Mouse (Mus musculus) adrenal gland, postnatal 10 days (tissue): Measurements from ENCODE around the gene Carnmt1. TPM values are rescaled to one million over a fixed set of nuclear protein-coding genes. Genes with fewer than 3 reads are reported as not detected.

Source experiments
- DNase-seq: peaks from one replicate; pipeline ENCODE4 v3.0.0; 2021; ENCODE audit warnings: mixed read lengths
- total RNA-seq, 2 experiments: library from RNA; stranded (reverse); gene quantifications; 2 replicates each; pipeline ENCODE4 v1.2.3; 2021

Gene Carnmt1
- total RNA-seq, 2 experiments from 2014 or later = 16.7 to 19.4 TPM

DNA sequence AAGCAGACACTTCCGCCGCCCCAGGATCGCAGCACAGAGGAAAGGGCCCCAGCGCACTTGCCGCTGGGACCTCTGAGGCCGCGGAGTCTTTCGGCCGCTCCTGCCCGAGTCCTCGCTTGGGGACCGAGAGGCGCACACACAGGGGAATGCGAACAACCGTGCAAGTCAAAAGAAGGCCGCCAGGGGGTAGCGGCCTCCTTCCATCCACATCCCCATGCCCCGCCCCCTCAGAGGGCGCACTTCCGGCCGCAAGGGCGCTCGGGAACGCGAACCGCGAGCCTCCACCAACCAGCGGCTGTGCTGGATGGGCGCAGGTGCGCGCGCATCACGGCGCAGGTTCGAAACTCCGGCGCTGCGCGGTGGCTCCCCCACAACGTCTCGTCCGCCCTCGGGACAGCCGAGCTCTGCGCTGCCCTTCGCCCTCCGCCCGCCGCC lies 42.3 kb downstream of the Carnmt1 start, which contains the start of gene D030056L22Rik:
Gene D030056L22Rik (plus strand): TSS at position 328 of the 435 bp plus-strand sequence.
- peak; percentile 99 for DNase-seq

DNA sequence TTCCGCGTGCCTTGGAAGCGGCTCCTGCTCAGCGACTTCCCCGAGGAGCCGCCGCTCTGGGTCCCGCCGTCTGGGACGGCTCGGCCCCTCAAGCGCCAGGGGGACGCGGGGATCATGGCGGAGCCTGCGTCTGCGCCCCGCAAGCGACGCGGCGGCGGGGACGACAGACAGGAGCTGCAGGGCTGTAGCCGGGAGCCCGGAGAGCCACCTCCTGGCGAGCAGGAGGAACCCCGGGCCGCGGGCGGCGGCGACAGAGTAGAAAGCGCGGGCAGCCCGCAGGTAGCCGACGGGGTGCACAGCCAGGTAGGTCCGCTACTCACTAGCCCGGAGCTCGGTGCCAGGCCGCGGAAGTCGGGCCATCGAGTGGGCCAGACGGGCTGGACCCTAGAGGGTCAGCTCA lies 42.8 kb downstream of the Carnmt1 start:
- peak; percentile 65 for DNase-seq

DNA sequence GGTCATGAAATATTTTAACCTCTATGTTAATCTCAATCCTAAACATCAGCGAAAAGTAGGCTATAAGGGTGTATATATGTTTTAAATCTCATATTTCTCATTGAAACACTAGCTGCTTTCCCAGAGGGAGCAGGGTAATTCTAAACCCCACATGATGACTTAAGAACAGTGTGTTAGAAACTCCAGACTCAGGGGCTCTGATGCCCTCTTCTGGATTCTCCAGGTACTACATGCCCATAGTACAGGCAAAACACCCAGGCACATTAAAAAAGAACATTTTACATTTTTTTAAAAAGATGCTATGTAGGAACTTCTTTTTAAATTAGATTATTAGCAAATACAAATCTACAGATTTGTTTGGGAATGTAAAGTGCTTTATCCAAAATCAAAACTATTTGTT lies 45.8 kb downstream of the Carnmt1 start:
- DNase-seq = peak; percentile 77

DNA sequence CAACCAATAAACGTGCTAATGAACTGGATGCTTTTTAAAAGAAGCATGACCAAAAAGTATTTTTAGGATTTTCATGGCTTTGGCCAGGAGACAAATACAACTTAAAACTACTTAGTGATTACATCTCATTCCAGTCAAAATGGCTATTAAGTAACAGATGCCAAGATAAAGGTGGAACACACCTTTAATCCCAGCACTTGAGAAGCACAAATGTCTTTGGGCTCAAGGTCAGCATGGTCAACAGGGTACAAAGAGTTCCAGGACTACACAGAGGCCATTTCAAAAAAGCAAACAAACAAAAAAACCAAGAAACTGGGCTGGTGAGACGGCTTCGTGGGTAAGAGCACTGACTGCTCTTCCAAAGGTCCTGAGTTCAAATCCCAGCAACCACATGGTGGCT lies 49.8 kb downstream of the Carnmt1 start:
- DNase-seq = no peak

GRCm38 (mm10) chr19:18725186-18725585 lies 54.6 kb downstream of the Carnmt1 start:
- no peak for DNase-seq

- no peak for DNase-seq
Measured at GRCm38 (mm10) chr19:18730255-18730654, 59.7 kb downstream of the Carnmt1 start.

GRCm38 (mm10) chr19:18731077-18731476 lies 60.5 kb downstream of the Carnmt1 start:
- DNase-seq = no peak

DNA sequence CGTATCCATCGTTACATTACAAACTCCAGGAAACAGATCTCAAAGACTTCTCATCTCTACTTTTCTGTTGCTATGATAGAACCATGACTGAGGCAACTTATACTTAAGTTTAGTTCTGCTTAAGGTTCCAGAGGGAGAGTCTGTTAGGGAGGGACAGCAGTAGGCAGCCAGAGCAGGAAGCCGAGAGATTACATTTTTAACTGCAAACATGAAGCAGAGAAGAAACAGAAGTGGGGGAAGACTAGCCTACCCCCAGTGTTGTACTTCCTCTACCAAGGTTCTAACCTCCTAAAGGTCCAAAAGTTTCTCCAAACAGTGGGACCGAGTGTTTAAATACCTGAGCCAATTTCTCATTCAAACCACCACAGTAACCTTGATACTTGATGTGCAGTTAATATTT lies 65.3 kb downstream of the Carnmt1 start:
- DNase-seq = no peak

DNA sequence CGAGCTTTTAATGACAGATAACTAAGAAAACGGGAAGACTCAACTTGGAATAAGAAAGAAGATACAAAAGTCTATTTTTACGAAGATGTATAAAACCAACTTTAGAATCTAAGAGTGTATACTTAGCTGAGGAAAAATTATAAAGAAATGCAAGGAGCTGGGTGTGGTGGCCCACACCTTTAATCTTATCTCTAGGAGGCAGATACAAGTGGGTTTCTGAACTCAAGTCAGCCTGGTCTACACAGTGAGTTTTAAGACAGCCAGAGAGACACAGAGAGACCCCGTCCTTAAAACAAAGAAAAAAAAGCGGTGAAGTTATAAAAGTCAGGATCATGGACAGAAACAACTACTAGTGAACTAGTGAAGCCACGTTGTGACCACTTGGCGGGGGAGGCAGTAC lies 68.6 kb downstream of the Carnmt1 start:
- no peak for DNase-seq

- DNase-seq = peak; percentile 10
Measured at GRCm38 (mm10) chr19:18743946-18744345, 73.4 kb downstream of the Carnmt1 start.

DNA sequence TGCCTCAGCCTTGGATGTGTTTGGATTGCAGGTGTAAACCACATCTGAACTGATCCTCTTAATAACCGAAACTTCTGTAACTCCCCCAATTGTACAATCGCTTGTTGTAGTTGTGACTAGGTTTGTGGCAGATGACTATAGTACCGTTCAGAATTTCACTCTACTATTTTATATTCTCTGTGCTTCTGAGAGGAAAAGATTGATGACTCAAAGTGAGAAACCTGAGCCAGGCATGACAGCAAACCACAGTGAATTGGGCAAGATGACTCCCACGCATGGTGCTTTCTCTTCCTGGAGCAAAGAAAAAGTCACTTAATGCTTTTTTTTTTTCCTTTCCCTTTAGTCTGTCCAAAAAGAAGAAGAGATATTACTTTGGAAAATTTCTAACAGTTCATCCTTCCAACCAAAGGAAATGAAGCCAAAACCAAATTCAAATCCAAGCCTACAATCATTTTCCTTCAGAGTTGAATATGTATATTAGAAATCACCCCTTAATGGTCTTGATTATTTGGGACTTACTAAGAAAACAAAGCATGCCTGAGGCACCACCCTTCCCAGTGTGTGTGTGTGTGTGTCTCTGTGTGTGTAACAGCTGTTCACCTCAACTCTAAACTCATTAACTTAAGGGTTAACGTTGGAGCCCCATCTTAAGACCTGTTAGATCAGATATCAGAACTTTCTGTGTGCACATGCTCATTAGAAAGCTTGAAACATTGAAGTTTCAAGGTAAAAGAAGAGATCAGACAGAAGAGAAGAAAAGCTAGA lies 76.2 kb downstream of the Carnmt1 start:
- no peak for DNase-seq

- DNase-seq = no peak
Measured at GRCm38 (mm10) chr19:18747379-18747778, 76.8 kb downstream of the Carnmt1 start.

DNA sequence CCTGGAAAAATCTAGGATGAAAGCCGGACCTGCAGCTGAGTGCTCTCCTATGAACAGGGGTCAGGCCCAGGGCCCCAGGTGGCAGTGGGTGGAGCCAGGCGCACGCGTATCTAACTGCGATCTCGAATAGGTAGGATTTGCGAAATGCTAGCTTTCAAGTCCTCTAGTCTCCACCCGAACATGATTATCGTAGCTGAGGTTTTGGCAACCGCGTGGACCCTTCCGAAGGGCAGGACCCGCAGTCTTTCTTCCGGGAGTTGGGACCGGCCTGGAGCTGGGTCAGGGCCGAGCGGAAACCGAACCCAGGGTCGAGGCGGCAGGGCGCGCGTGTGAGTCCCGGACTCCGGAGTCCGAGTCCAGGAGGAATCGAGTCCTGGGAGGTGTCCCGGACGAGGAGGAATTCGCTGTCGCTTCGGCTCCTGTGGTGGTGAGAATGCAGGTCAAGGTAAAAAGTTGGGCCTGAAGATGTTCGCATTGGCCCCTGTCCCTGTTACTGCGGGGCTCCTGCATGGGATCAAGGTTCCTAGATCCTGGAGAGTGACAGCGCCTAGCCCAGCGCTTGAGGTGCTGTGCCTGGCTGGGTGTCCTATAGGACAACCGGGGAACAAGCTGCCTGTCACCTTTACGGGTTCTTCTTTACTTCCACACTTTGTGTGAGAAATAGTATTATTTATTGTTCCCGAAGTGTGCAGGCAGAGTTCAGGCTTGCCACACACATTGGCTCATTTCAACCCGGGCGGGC lies 79.2 kb downstream of the Carnmt1 start, which contains the start of gene Trpm6:
Gene Trpm6 (plus strand): TSS at position 386 of the 742 bp plus-strand sequence.
- DNase-seq = peak; percentile 20

Other genes starting within 250 kb of the Carnmt1 start
- 10 to 100 TPM; 90.4 to 91.2 TPM for gene Ostf1, start 38.9 kb upstream of the Carnmt1 start, total RNA-seq
- gene Nmrk1, start 38.8 kb upstream of the Carnmt1 start, total RNA-seq = 10 to 100 TPM; 11.4 to 12.6 TPM
- gene D030056L22Rik, start 42.4 kb downstream of the Carnmt1 start, total RNA-seq = 10 to 100 TPM; 12.7 to 13.0 TPM
- under 1 TPM; 0.09 to 0.27 TPM for gene Trpm6, start 79.2 kb downstream of the Carnmt1 start, total RNA-seq